Mouse (Mus musculus) ES-E14 (cell line): ENCODE measurements around the gene Ksr1. TPM values are rescaled to one million over a fixed set of nuclear protein-coding genes. Genes with fewer than 3 reads are reported as not detected.

Experiments
- DNase-seq: peaks from one replicate; pipeline ENCODE4 v3.0.0-alpha.2; 2013; ENCODE audit warnings: low read depth, low spot score
- H3K27ac ChIP-seq: 2 replicates; pipeline ENCODE4 v1.5.1; 2012; ENCODE audit warnings: low read depth, mild to moderate bottlenecking, low read length, moderate library complexity, mixed read lengths; ENCODE audit not compliant: poor library complexity, insufficient read depth, severe bottlenecking
- H3K36me3 ChIP-seq: 2 replicates; pipeline ENCODE4 v1.6.1; 2012; ENCODE audit warnings: mild to moderate bottlenecking, low read length, moderate library complexity, mixed read lengths; ENCODE audit not compliant: control insufficient read depth, poor library complexity, insufficient read depth, severe bottlenecking
- H3K4me1 ChIP-seq, 2 experiments: fragments of 150-350 bp in 1 of 2; sonication (generic) in 1 of 2; 2 replicates each; pipeline ENCODE4 v1.6.1; 2012; ENCODE audit warnings: low read length in 2 of 2, mild to moderate bottlenecking in 1 of 2, mixed read lengths in 1 of 2; ENCODE audit not compliant: control insufficient read depth in 2 of 2, insufficient read depth in 2 of 2, poor library complexity in 1 of 2
- H3K4me3 ChIP-seq, 2 experiments: fragments of 150-350 bp in 1 of 2; sonication (generic) in 1 of 2; 2 replicates each; pipeline ENCODE4 v1.5.1; 2012; ENCODE audit warnings: low read length in 2 of 2, low read depth in 1 of 2, mild to moderate bottlenecking in 1 of 2, mixed read lengths in 1 of 2; ENCODE audit not compliant: insufficient read depth in 1 of 2, poor library complexity in 1 of 2, severe bottlenecking in 1 of 2
- H3K9ac ChIP-seq: 2 replicates; pipeline ENCODE4 v1.6.1; 2012; ENCODE audit warnings: low read depth, mild to moderate bottlenecking, low read length, mixed read lengths; ENCODE audit not compliant: poor library complexity, insufficient read depth, severe bottlenecking
- H3K9me3 ChIP-seq: fragments of 150-350 bp; sonication (generic); 2 replicates; pipeline ENCODE4 v1.6.1; 2012; ENCODE audit warnings: low read depth, mild to moderate bottlenecking, low read length; ENCODE audit not compliant: control insufficient read depth, insufficient read depth
- CHD2 ChIP-seq: IDR thresholded peaks from 2 replicates; pipeline ENCODE4 v1.6.1; 2014; ENCODE audit warnings: mild to moderate bottlenecking, low read depth, low read length, inconsistent platforms
- HCFC1 ChIP-seq: IDR thresholded peaks from 2 replicates; pipeline ENCODE4 v1.6.1; 2012; ENCODE audit warnings: low read length, inconsistent platforms, borderline replicate concordance; ENCODE audit not compliant: insufficient read depth
- MAFK ChIP-seq: IDR thresholded peaks from 2 replicates; pipeline ENCODE4 v1.6.1; 2014; ENCODE audit warnings: mild to moderate bottlenecking, low read depth, low read length, inconsistent platforms; ENCODE audit not compliant: insufficient read depth
- ZC3H11A ChIP-seq: IDR thresholded peaks from 2 replicates; pipeline ENCODE4 v1.6.1; 2012; ENCODE audit warnings: low read depth, mild to moderate bottlenecking, inconsistent platforms, low read length, borderline replicate concordance
- ZNF384 ChIP-seq: IDR thresholded peaks from 2 replicates; pipeline ENCODE4 v1.6.1; 2012; ENCODE audit warnings: low read depth, low read length, inconsistent platforms
- in situ Hi-C, 2 experiments: fragments of 600-800 bp; cut with MboI; formaldehyde crosslinking; loops; one replicate each; pipeline ENCODE4 v1.15.1; 2025; ENCODE audit warnings: low sequenced_read_pairs in 2 of 2, inconsistent platforms in 1 of 2; ENCODE audit not compliant: unreplicated experiment in 2 of 2
- total RNA-seq: library from RNA; depleted of rRNA; stranded (reverse); fragments of 300-350 nt; gene quantifications from 2 replicates; pipeline ENCODE4 v1.2.3, GENCODE M21; 2012

Ksr1 gene
- total RNA-seq, 1 experiment, result 11.3 TPM

GRCm38 (mm10) chr11:79069453-79070153 is 76.6 kb downstream of the Ksr1 start:
- no peak overlapping the region for H3K27ac ChIP-seq
- H3K4me1 ChIP-seq, result no peaks in the 10 kb centered on the region
- H3K9me3 ChIP-seq, result no peaks in the 10 kb centered on the region
- TF ChIP-seq HCFC1 (no peak), CHD2 (no peak), ZC3H11A (no peak), ZNF384 (no peak), MAFK (no peak)
- H3K9ac ChIP-seq, result no peak overlapping the region
- in situ Hi-C loops, result no loop called here
- no peak overlapping the region for H3K4me3 ChIP-seq
- no peak for DNase-seq
- 0 out of 2 replicates have a peak, but pooled peaks cover 3% of the 10 kb centered on the region for H3K36me3 ChIP-seq

- in situ Hi-C loops, result no loop called here
- no peaks in the 10 kb centered on the region for H3K4me1 ChIP-seq
- DNase-seq, result no peak
These were observed 79.0 kb downstream of the Ksr1 start for GRCm38 (mm10) chr11:79067172-79067571.

GRCm38 (mm10) chr11:79066191-79066530 is 80.0 kb downstream of the Ksr1 start:
- in situ Hi-C loops, result no loop called here
- DNase-seq, result no peak
- H3K36me3 ChIP-seq, result no peaks in the 10 kb centered on the region
- no peak overlapping the region for H3K4me3 ChIP-seq
- peaks cover 0 to 2% of the 10 kb centered on the region in 2 experiments; a peak in 1 of 4 replicates for H3K4me1 ChIP-seq
- H3K9ac ChIP-seq, result no peak overlapping the region
- TF ChIP-seq MAFK (no peak), HCFC1 (no peak), CHD2 (no peak), ZC3H11A (no peak), ZNF384 (no peak)
- H3K27ac ChIP-seq, result no peak overlapping the region
- no peaks in the 10 kb centered on the region for H3K9me3 ChIP-seq

More at GRCm38 (mm10) chr11:79067172-79067571, 79.0 kb downstream of the Ksr1 start:
- Histone ChIP-seq H3K4me3 (no peak overlapping the region), H3K27ac (no peak overlapping the region), H3K9me3 (no peaks in the 10 kb centered on the region), H3K9ac (no peak overlapping the region), H3K36me3 (no peaks in the 10 kb centered on the region)
- TF ChIP-seq CHD2, result no peak
- TF ChIP-seq ZC3H11A, result no peak

GRCm38 (mm10) chr11:79065463-79066190 is 80.6 kb downstream of the Ksr1 start:
- peaks cover 0 to 2% of the 10 kb centered on the region in 2 experiments; a peak in 1 of 4 replicates for H3K4me1 ChIP-seq
- H3K4me3 ChIP-seq, result no peak overlapping the region
- no peak overlapping the region for H3K27ac ChIP-seq
- no peaks in the 10 kb centered on the region for H3K36me3 ChIP-seq
- no peak for DNase-seq
- in situ Hi-C loops, result no loop called here
- H3K9me3 ChIP-seq, result no peaks in the 10 kb centered on the region
- TF ChIP-seq CHD2 (no peak), ZNF384 (no peak), MAFK (no peak), HCFC1 (no peak), ZC3H11A (no peak)
- H3K9ac ChIP-seq, result no peak overlapping the region
